Mouse (Mus musculus) megakaryocyte, embryonic 14.5 days (primary cell): ENCODE data around the gene Ablim2. TPM values are rescaled to one million over a fixed set of nuclear protein-coding genes. Genes with fewer than 3 reads are reported as not detected.

ENCODE experiments used
- H3K27me3 ChIP-seq: replicated peaks from 2 replicates; pipeline ENCODE3; 2012; ENCODE audit warnings: inconsistent platforms
- H3K36me3 ChIP-seq: replicated peaks from 2 replicates; pipeline ENCODE3; 2012; ENCODE audit warnings: low read length, inconsistent platforms, mixed read lengths
- H3K4me1 ChIP-seq: 2 replicates; pipeline ENCODE4 v1.6.1; 2012; ENCODE audit warnings: inconsistent platforms
- H3K4me3 ChIP-seq: replicated peaks from 2 replicates; pipeline ENCODE3; 2012; ENCODE audit warnings: moderate library complexity, mild to moderate bottlenecking, inconsistent platforms
- H3K9me3 ChIP-seq: 2 replicates; pipeline ENCODE4 v1.6.1; 2012; ENCODE audit warnings: inconsistent platforms
- FLI1 ChIP-seq: IDR thresholded peaks from 2 replicates; pipeline ENCODE4 v1.6.1; 2012; ENCODE audit warnings: low read length, inconsistent platforms, mixed read lengths
- GATA1 ChIP-seq: IDR thresholded peaks from 3 replicates; pipeline ENCODE4 v1.6.1; 2012; ENCODE audit warnings: mixed read lengths, low read length, inconsistent platforms, borderline replicate concordance
- polyA plus RNA-seq: library from polyadenylated mRNA; stranded (reverse); fragments of >175 nt; gene quantifications from 2 replicates; pipeline ENCODE4 v1.2.3, GENCODE M21; 2012; ENCODE audit warnings: low replicate concordance; ENCODE audit not compliant: insufficient read depth

Ablim2 gene
- polyA plus RNA-seq, 1 experiment = 0.28 TPM

DNA sequence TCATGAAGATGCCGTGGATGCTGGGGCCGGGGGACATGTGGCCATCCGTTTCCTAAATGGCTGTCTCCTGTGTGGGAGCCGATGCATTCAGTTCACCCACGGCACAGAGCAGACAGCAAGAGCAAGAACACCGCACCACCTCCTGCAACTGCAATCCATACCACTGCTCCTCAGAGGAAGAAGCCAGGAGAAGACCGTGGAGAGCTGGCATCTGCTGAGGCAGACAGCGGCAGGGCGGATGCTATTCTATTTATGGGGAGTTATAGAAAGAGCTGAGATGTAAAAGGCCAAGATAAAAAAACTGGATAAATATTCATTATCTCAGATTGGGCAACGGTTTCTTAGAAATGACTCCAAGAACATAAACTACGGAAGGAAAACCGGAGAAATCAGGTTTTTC lies 30.2 kb downstream of the Ablim2 start:
- TF ChIP-seq GATA1 = no peak
- TF ChIP-seq FLI1 = no peak
- Histone ChIP-seq H3K4me1 (peaks cover 9% of the 10 kb centered on the region), H3K36me3 (no peaks in the 10 kb centered on the region), H3K27me3 (peaks cover 65% of the 10 kb centered on the region), H3K9me3 (peaks cover 9% of the 10 kb centered on the region), H3K4me3 (no peak overlapping the region)

- Histone ChIP-seq H3K4me1 (peaks cover 9% of the 10 kb centered on the region), H3K36me3 (no peaks in the 10 kb centered on the region), H3K9me3 (peaks cover 9% of the 10 kb centered on the region), H3K27me3 (peaks cover 70% of the 10 kb centered on the region), H3K4me3 (no peak overlapping the region)
- TF ChIP-seq FLI1 = no peak
Observed at GRCm38 (mm10) chr5:35788719-35789118, 31.0 kb downstream of the Ablim2 start.

- Histone ChIP-seq H3K4me3 (no peak overlapping the region), H3K4me1 (peaks cover 9% of the 10 kb centered on the region), H3K27me3 (peaks cover 73% of the 10 kb centered on the region), H3K36me3 (no peaks in the 10 kb centered on the region), H3K9me3 (no peaks in the 10 kb centered on the region)
- no peak for TF ChIP-seq FLI1
- TF ChIP-seq GATA1 = no peak
Observed at GRCm38 (mm10) chr5:35789697-35790096, 32.0 kb downstream of the Ablim2 start.

DNA sequence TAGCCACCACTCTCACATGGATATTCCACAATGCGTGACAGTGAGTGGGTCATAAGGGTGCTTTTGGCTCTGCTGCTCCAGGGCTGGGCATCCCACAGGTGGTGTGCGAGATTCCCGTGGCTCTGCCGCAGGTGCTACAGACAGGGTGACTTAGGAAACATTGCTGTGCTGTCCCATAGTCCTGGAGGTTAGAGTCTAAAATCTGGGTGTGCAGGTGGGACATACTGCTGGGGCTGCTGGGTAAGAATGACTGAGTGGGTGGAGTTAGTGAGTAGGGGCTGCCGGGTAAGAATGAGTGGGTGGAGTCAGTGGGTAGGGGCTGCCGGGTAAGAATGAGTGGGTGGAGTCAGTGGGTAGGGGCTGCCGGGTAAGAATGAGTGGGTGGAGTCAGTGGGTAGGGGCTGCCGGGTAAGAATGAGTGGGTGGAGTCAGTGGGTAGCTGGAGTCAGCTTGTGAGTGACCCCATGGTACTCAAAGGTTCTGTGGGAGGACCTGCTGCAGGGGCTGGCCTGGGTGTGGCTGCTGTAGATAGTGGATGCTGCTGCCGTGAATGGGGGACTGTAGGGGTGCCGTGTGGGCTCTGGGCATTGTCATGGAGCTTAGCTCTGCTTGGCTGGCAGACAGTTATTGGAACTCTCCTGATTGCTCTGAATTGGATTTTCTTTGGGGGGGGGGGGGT lies 32.8 kb downstream of the Ablim2 start:
- H3K27me3 ChIP-seq = peaks cover 69% of the 10 kb centered on the region
- H3K9me3 ChIP-seq = no peaks in the 10 kb centered on the region
- TF ChIP-seq FLI1 = no peak
- TF ChIP-seq GATA1 = no peak
- peaks cover 9% of the 10 kb centered on the region for H3K4me1 ChIP-seq
- H3K36me3 ChIP-seq = no peaks in the 10 kb centered on the region
- H3K4me3 ChIP-seq = no peak overlapping the region

DNA sequence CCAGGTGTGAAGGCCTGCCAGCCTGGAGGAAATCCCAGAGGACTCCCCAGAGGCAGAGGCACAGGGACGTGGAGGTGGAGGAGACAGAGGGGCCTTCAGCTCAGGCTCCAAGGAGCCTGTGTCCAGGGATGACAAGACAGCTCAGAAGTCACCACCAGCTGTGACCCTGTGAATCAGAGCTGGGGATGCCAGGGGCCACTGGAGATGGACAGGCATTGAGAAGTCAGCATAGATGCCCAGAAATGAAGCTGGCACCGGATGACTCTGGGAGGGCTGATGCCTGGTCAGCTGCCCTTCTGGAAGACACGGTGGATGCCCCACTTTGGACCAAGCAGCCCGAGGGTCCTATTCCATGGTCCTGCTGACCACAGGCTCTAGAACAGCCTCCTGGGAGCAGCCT lies 36.3 kb downstream of the Ablim2 start:
- peaks cover 9% of the 10 kb centered on the region for H3K4me1 ChIP-seq
- peaks cover 65% of the 10 kb centered on the region for H3K27me3 ChIP-seq
- TF ChIP-seq GATA1 = no peak
- no peak for TF ChIP-seq FLI1
- H3K4me3 ChIP-seq = no peak overlapping the region
- H3K9me3 ChIP-seq = no peaks in the 10 kb centered on the region
- no peaks in the 10 kb centered on the region for H3K36me3 ChIP-seq

- no peaks in the 10 kb centered on the region for H3K9me3 ChIP-seq
Observed at GRCm38 (mm10) chr5:35794942-35795341, 37.3 kb downstream of the Ablim2 start.

GRCm38 (mm10) chr5:35795481-35796048 lies 37.9 kb downstream of the Ablim2 start:
- Histone ChIP-seq H3K4me1 (no peaks in the 10 kb centered on the region; the same call in 1 of the 2 replicates), H3K4me3 (no peak overlapping the region), H3K27me3 (peaks cover 62% of the 10 kb centered on the region), H3K36me3 (no peaks in the 10 kb centered on the region), H3K9me3 (no peaks in the 10 kb centered on the region)
- TF ChIP-seq FLI1 (no peak), GATA1 (no peak)

More at GRCm38 (mm10) chr5:35794942-35795341, 37.3 kb downstream of the Ablim2 start:
- Histone ChIP-seq H3K4me1 (peaks cover 4% of the 10 kb centered on the region), H3K4me3 (no peak overlapping the region), H3K27me3 (peaks cover 63% of the 10 kb centered on the region), H3K36me3 (no peaks in the 10 kb centered on the region)
- TF ChIP-seq FLI1 (no peak), GATA1 (no peak)

DNA sequence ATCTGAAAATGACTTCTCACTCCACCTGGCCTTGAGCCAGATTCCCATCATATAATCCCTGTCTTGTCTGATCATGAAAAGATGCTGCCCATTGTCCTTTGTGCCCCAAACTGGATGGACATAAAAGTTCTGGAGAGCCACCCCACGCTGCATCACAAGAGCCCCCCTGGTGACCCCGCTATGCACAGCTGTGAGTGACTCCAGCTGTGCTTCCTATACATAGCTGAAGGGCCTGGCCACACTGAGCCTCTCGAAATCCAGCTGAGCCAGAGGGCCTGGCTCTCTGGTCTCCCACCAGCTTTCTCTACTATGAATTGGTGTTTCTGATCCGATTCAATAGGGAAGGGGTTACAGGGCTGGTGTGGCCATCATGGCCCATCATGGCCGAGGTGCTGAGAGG lies 38.5 kb downstream of the Ablim2 start:
- Histone ChIP-seq H3K4me1 (no peaks in the 10 kb centered on the region), H3K36me3 (no peaks in the 10 kb centered on the region), H3K4me3 (peak overlapping the region; percentile 25), H3K27me3 (peaks cover 68% of the 10 kb centered on the region), H3K9me3 (no peaks in the 10 kb centered on the region)
- TF ChIP-seq GATA1 = no peak
- TF ChIP-seq FLI1 = no peak

GRCm38 (mm10) chr5:35799090-35799489 lies 41.4 kb downstream of the Ablim2 start:
- TF ChIP-seq GATA1 = no peak
- no peak for TF ChIP-seq FLI1
- no peak overlapping the region for H3K4me3 ChIP-seq
- no peaks in the 10 kb centered on the region for H3K36me3 ChIP-seq
- H3K9me3 ChIP-seq = no peaks in the 10 kb centered on the region
- peaks cover 74% of the 10 kb centered on the region for H3K27me3 ChIP-seq
- no peaks in the 10 kb centered on the region for H3K4me1 ChIP-seq

DNA sequence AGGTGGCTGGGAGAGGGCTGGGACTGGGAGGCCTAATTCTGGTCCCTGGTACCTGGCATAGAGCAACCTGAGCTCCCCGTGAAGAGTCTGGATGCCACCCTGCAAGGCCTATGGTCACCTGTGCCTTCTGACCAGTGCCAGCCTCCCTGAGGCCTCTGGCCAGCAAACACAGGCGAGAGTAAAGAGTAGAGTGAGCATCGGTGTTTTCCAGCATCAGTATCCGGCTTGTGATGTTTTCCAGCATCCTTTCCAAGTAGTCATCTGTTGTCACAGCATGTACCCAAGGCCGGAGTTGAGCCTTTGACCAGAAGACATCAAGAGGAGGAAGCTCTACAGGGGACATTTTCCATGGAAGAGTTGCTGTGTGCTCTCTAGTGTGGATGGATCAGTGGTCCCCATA lies 45.7 kb downstream of the Ablim2 start:
- Histone ChIP-seq H3K4me1 (no peaks in the 10 kb centered on the region), H3K4me3 (no peak overlapping the region), H3K9me3 (no peaks in the 10 kb centered on the region)

More for the DNA sequence above, 45.7 kb downstream of the Ablim2 start:
- H3K27me3 ChIP-seq = peaks cover 74% of the 10 kb centered on the region
- no peaks in the 10 kb centered on the region for H3K36me3 ChIP-seq
- TF ChIP-seq GATA1 (no peak), FLI1 (no peak)
